Mouse (Mus musculus) regulatory T cell (primary cell): ENCODE results near the gene Scd4.

Experiments
- in situ Hi-C: fragments of 300-600 bp; cut with MboI, MseI; formaldehyde crosslinking; loops from one replicate; pipeline ENCODE4 v1.15.1; 2025; ENCODE audit warnings: high pct_unique_total_duplicates

Gene Scd4

DNA sequence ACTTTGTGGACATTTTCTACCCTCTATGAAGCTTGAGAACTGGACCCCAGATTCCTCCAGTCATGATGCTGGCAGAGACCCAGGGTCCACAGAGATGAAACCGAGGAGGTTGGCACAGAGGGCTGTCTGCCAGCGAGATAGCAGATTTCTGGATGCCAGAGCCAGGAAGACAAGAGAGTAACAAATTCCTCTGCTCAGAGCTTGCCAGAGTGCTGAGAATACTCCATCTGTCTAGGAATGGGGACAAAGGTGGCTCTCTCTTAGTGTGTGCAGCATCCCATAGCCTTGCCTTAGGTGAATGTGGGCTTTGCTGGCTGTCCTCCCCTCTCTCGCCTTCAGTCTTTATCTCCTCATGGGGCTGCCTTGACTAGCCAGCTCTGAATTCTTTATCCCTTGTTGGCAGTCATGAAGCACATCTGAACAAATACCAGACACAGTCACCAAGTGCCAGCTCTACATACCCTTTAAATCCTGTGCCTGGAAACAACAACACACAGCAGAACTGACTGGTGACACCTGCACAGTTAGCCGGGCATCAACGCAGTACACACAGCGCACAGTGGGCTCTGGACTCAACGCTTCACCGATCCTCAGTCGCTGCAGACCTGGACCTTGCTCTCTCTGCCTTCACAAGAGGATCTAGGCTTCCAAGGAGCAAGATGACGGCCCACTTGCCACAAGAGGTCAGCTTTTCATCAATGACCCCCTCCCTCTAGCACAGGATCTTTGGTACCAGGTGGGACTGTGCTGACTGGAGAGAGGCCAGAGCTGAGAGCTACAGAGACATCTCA, at the start of gene Scd4:
Gene Scd4, plus strand, starts transcription at position 260 of the 791 bp plus-strand sequence.
- in situ Hi-C loops: no loop called here

DNA sequence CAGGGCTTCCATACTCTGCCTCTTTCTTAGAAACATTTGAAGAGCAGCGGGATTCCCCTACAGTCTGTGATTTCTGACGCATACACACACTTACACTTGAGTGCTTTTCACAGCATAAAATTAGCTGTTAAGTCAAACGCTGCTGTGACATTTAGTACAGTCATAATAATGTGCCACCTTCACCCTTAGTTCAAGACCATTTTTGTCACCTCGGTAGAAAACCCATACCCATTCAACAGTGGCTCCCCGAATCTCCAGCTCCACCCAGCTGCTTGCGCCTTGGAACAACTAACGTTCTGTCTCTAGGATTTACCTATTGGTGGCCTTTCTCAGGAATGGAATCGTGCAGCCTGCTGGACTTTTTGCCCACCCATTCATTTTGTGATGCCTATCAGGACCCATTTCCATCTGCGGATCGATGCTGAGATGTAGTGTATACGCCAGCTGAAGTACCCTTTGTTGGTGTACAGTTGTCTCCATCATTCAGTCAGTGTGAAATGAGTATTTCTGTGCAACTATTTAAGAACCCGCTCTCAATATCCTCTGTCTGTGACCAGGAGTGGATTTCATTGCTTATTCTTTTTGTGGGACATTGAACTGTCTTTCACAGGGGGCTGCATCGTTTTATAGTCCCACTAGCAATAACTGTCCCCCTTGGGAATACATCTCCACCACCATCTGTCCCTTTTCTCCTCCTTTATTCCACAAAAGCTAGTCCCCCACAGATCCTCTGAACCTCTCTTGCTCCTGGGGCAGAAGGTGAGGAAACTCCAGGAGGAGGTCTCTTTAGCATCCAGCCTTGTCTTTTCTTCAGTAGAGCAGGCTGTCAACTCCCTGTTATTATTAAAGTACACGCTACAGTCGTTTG, 49.5 kb upstream of the Scd4 start:
- in situ Hi-C loops: no loop called here

DNA sequence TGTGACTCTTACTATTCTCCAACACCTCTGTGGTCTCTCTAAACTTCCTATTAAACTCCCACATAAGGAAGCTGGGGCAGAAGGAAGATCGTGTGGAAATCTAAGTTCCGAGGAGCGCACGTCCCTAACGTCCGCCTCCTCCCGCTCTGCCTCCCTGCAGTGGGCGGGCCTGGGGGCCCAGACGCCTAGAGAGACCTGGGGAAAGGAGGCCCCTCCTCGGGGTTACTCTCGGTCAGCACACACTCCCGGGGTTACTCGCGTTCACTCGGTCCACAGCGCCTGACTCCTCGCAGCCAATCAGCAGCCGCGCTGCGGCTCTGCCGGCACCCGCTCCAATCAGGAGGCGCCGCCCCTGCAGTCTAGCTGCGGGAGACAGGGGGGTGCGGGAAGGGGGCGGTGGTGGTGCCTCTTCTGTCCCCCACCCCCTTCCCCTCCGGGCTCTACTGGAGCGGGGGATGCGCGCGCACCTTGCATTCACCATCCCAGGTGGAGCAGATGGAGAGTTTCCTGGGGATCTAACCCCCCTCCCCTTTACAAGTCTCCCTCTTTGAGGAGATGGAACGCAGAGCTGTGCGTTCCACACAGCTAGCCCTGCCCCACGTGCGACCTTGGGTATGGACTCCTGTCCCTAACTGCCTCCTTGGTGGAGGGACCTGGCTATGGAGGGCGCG, 48.7 kb upstream of the Scd4 start:
- in situ Hi-C loops: no loop called here

DNA sequence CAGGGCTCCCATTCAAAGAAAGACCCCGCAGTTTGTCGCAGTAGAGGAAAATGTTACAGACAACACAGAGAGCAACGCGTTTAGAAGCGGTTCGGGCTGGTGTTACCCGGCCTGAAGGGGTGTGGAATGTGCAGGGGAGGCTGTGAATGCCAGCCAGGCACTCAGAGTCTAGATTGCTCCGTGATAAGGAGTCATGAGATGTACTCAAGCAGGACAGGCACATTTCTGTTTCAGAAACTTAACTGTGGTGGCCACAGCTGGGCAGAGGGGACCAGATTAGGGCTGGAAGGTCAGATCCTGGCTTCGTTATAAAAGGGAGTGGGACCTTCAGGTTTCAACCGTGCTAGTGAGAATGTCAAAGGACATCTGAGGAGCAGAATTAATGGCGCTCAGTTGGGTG, 48.2 kb upstream of the Scd4 start:
- in situ Hi-C loops: no loop called here

DNA sequence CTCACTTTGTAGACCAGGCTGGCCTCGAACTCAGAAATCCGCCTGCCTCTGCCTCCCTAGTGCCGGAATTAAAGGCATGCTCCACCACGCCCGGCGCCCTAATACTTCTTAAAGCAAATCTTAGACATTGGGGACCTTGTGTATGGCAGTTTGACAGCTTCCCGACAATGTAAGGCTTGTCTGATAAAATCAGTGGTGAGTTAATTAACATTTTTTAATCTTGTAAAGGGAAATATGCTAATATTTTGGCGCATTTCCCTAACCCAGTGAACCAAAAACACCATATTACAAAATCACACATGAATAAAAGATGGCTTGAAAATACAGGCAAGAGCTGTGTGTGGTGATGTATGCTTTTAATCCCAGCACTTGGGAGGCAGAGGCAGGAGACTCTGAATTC, 47.3 kb upstream of the Scd4 start:
- in situ Hi-C loops: no loop called here

DNA sequence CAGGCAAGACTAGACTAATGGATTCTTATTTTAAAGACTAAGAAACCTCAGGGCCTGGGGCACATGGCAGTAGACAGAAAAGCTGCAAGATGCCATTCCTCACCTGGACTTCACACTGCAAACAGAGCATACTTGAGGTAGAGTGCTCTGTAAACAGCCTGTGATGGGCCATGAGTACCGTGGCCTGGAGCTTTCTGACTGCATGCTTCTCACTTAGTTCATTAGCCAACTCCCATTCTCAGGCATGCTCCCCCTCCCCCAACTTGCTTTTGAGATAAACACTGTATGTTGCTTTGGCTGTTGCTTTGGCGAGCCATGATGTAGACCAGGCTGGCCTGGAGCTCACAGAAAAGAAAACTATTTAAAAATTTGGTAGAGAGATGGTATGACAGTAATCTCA, 46.8 kb upstream of the Scd4 start:
- in situ Hi-C loops: no loop called here

DNA sequence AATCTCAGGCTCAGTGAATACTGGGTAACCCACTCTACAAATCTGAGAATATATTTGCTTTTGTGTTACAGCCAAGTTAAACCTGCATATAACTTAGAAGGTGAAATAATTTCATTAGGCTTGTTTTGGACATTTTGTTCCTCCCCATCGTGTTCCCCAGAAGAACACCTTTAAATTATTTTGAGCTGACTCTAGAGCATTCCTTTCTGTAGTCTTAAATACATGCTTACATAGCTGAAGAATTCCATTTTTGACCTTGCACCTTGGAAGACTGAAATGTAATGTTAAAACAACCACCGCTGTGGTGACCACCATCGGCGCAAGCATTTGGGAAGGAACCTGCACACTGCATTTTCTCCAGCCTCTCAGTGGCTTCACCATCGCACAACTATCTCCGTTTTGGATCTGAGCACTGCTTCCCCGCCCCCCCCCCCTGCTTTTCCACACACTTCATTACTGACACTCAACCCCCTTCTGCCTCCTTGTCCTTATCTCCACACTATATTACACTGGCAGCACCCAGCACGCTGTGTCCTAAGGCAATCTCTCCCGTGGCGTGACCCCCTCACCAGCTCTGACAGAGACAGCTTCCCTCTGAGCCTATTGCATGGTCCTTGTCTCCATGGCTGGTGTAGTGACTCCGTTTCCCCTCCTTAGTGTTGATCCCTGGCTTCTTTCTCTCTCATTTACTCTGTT, 45.3 kb upstream of the Scd4 start:
- in situ Hi-C loops: no loop called here

DNA sequence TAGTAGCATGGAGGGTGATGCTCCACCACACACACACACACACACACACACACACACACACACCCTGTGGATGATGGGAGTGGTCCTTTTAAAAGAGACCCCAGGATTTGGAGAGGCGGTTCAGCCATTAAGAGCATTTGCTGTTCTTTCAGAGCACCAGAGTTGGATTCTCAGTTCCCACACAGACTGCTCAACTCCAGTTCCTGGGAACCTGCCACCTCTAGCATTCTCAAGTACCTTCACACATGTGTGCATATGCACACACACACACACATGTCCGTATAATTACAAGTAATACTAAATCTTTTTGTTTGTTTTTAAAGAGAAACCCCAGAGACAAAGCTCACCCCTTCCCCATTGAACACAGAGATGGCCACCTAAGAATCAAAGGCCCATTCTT, 40.8 kb upstream of the Scd4 start:
- in situ Hi-C loops: loop anchor here (10.0 kb wide), 1 partner anchor 147 kb away; the partner anchor contains the start of gene Bloc1s2

DNA sequence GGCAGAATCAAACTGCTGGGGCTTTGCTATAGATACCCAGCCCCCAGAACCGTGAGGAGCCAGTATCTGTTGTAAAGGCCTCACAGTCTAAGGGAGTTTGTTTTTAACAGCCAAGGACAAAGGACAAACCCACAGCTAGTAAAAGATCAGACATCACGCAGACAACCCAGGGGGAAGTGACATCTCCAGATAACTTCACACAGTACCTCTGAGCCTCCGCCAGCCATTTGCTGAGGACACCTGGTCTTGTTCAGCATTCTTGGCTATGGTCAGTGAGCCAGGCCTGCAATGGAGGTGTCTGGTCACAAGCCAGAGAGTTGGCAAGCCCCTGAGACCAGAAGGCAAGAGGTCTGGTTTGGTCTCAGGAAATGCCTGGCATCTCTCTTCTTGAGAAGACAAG, 40.4 kb upstream of the Scd4 start:
- in situ Hi-C loops: loop anchor here (10.0 kb wide), 1 partner anchor 148 kb away; the partner anchor contains the start of gene Bloc1s2

DNA sequence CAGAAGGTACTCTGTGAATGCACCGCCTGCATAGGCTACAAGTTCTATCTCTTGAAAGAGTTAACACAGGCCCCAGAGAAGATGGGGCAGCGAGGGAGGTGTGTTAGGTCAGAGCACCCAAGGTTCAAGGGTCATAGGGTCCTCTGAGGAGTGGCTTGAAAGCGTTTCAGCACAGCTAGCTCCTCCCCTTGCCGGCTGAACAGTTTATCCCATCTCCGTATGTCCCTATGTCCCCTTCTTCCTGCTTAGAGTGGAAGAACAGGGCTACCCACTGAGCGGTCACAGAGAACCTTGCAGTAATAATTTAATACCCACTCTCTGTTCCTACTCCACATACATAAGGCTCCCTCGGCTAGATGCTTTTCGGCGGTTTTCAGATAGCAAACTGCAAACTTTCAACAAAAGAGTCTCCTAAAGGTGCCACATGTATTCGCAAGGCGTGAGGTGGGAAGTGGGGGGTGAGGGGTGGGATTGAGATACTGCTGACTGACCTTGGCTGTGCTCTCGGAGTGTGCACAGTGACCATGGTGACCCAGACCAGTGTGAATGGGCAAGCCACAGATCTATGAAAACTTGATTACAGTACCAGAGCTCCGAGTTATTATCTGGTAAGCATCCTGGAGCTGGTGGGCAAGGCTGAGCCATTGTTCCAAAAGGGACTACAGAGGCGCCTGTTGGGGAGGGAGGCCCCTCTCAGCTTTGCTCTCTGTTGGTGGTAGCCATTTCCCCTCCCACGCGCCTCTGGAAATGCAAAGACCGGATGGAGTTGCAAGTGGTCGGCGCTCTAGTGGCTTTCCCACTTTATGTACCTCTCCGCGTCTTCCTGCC, 39.7 kb upstream of the Scd4 start, which contains the start of gene Scd2:
Gene Scd2, plus strand, starts transcription at position 734 of the 828 bp plus-strand sequence.
- in situ Hi-C loops: loop anchor here (10.0 kb wide), 1 partner anchor 148 kb away; the partner anchor contains the start of gene Bloc1s2

DNA sequence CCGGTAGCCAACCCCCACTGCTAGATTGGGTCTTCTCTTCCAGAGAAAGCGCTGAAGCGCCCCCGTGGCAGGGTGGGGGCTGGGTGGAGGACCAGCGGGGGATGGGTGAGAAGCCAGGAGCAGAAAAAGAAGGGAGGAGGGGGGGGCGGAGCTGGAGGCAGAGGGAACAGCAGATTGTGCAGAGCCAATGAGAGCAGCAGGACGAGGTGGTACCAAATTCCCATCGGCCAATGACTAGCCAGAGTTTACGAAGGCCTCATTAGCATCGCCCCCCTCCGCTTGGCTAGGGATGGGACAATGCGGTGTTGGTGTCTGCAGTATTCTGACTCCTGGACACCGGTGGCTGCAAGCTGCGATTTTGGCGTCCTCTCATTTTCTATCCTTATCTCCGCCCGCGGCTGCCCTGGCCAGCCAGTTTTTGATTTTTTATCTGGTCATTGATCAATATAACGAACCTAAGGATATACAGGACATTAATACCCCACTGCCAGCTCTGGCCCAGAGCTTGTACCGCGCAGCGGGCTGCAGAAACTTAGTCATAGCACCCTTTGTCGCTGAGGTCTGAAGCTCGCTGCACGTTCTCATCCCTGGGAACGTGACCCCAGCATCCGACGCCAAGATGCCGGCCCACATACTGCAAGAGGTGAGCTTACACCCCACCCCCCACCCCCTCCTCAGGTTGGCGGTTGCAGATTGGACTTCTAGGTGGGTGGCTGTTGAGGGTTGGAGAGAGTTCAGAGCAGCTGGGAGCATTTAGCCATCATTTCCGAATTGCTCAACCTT, 38.9 kb upstream of the Scd4 start:
- in situ Hi-C loops: loop anchor here (10.0 kb wide), 1 partner anchor 149 kb away; the partner anchor contains the start of gene Bloc1s2

DNA sequence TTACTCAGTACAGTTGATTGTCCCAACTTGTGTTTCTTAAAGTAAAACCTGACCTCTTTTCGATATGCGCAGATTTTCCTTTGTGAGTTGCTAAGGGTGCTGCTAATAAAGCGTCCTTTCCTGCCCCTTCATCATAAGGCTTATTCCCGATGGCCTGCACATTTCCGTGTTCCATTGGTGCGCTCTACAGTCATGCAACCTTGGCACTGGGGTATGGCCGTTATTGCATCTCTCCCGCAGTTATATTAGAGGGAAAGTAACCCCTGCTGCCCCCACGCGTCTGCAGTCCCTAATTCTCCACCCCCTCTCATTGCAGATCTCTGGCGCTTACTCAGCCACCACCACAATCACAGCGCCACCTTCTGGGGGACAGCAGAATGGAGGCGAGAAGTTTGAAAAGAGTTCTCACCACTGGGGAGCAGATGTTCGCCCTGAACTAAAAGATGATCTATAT, 38.3 kb upstream of the Scd4 start:
- in situ Hi-C loops: loop anchor here (5.0 to 10.0 kb wide), 3 partner anchors 47 to 150 kb away; partner anchors contain the start of gene Bloc1s2

DNA sequence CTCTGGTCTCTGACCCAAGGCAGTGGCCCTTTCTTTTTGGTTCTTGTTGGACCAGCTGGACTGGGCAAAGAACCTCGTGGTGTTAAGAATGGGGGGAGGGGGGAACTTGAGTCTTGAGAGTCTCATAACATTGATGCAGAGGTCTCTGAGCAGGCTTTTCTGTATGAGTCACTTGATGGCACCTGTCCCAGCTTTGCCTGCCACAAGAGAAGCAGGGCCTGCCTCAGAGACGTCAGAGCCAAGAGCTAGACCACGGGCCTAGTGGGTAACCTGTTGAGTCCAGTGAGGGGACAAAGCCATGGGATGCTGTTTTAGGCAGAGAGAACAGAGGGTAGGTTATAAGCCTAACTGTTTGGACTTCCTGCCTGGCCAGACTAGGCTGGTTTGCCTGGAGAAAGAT, 37.6 kb upstream of the Scd4 start:
- in situ Hi-C loops: loop anchor here (5.0 to 10.0 kb wide), 3 partner anchors 48 to 150 kb away; partner anchors contain the start of gene Bloc1s2

DNA sequence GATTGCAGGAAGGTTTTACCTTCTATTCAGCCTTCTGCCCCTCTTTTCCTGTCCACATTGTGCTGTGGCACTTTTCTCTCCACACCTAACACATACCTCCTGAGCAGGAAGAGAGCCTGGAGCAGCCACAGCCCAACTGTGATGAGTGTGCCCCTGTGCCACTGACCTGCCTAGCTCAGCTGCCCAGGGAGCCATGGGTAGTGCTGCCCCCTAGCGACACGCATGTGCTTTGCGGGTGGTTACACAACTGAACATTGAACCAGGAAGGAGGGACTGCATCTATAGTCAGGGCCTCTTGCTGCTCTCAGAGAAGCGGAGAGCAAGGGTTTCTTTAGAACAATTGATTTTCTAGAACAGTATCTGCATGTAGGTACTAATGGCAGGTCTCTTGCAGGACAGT, 37.2 kb upstream of the Scd4 start:
- in situ Hi-C loops: loop anchor here (5.0 to 10.0 kb wide), 3 partner anchors 48 to 151 kb away; partner anchors contain the start of gene Bloc1s2

DNA sequence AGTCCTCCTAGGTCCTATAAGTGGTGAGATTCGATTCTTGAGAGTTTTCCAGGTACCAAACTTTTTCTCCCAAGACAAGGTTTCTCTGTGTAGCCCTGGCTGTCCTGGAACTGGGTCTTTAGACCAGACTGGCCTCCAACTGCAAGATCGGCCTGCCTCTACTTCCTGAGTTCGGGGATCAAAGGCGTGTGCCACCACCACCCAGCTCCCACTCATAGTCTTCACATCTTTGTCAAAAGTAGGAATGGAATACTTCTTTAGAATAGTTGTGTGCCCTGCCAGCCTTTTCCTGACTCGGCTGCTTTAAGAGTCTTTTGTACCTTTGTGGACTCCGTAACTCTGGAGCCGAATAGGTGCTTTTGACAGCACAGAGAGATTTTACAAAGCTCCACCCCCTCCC, 36.7 kb upstream of the Scd4 start:
- in situ Hi-C loops: loop anchor here (5.0 to 10.0 kb wide), 3 partner anchors 49 to 151 kb away; partner anchors contain the start of gene Bloc1s2

DNA sequence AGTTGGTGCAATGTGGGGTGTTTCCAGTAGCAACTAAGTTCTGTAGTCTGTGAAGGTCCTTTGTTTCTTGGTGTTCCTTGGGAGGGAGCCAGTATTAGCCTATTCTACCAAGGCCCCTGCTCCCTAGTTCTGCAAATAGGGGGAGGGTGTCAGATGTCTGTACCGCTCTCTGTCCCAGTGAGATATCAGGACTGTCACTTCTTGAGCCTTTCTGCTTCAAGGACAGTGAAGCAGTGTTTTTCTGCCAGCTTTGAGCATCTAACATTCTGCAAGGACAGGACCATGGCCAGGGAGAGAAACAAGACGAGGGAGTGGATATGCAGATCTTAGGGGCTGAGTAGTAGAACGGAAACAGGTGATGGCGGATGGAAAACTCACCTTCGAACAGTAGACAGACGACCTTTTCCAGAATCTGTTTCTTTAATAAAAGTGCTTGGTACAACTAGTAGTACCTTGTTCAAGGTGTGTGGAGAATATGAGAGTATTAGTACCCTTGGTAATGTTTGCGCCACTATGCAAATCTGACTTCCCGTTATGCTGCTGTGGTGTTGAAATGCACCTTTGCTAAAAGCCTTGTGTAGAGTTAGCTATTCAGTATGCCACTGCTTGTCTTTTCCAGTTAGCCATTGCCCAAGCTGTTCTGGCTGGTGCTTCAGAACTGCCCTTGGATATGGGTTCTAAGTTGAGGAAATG, 35.7 kb upstream of the Scd4 start:
- in situ Hi-C loops: loop anchor here (5.0 to 10.0 kb wide), 3 partner anchors 50 to 152 kb away; partner anchors contain the start of gene Bloc1s2

DNA sequence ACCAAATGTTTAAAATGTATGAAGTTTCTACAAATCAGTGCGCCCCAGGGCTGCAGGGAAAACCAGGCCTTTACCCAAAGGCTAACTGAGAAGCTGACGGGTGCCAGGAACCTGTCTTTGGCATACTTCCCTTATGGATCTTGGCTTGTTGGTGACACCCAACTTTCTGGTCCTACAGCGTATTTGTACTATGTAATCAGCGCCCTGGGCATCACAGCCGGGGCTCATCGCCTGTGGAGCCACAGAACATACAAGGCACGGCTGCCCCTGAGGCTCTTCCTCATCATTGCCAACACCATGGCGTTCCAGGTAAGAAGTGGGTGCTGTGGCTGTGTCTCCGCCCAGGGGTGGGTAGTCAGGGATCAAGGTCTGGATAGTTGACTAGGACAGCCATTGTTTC, 35.0 kb upstream of the Scd4 start:
- in situ Hi-C loops: loop anchor here (5.0 to 10.0 kb wide), 3 partner anchors 51 to 153 kb away; partner anchors contain the start of gene Bloc1s2

DNA sequence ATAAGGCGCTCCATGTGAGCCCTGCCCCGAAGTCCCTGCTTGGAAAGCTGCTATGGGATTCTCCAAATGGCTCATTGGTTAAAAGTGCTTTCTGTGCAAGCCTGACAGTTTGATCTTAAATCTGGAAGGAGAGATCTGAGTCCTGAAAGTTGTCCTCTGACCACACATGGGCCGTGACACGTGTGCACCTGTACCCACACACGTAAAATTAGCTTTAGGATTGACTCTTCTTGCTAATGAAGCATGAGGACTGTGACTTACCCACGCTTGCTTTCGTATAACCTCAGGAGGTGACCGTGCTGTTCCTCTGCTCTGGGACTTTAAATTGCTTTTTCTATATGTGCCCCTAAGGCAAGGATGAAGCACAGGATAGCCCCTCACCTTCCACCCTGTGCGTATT, 33.8 kb upstream of the Scd4 start:
- in situ Hi-C loops: loop anchor here (5.0 to 10.0 kb wide), 3 partner anchors 52 to 154 kb away; partner anchors contain the start of gene Bloc1s2
